In genomic region chr11:113138462-113138861, GRCm38 (mm10) we compare ENCODE assay signal across 29 mouse cellular contexts.
DNase-seq lines count a peak whose midpoint lies in the region; ATAC-seq and TF ChIP-seq lines count a peak whose summit lies in the region.
"Had no signal": no experiment of that assay in that cellular context is flagged by ENCODE, and none has a peak within 500 bp of the region (broad histone marks: within the 10 kb centered on the region; RNA-seq: fewer than 3 reads in every experiment).

No protein-coding gene starts in this region.

- H3K9ac ChIP-seq in intestine, embryonic 15.5 days: no peak overlapping the region
- no peak overlapping the region for H3K9ac ChIP-seq in intestine, postnatal 0 days (ENCODE audit: low read depth, low read length)
- no peak overlapping the region for H3K9ac ChIP-seq in liver, adult 2 months (ENCODE audit: low read depth, low read length)
- no peak overlapping the region for H3K9ac ChIP-seq in liver, postnatal 0 days (replicated peaks)
- H3K9ac ChIP-seq in stomach, embryonic 16.5 days (ENCODE audit: low read length): no peak overlapping the region
- H3K9ac ChIP-seq: embryonic facial prominence, embryonic 13.5 days; forebrain, embryonic 15.5 days; hindbrain, embryonic 13.5 days; limb, embryonic 15.5 days; liver, embryonic 14.5 days; neural tube, embryonic 12.5 days had no signal

- H3K4me1 ChIP-seq in intestine, embryonic 15.5 days (replicated peaks): peaks cover 14% of the 10 kb centered on the region
- 0 out of 2 replicates have a peak, but pooled peaks cover 3% of the 10 kb centered on the region for H3K4me1 ChIP-seq in intestine, postnatal 0 days (replicated peaks; ENCODE audit: control insufficient read depth, insufficient read depth, low read length)
- H3K4me1 ChIP-seq in liver, adult 2 months (ENCODE audit: control insufficient read depth, insufficient read depth, low read length): peaks cover 6% of the 10 kb centered on the region
- H3K4me1 ChIP-seq in liver, postnatal 0 days (ENCODE audit: insufficient read depth): no peaks in the 10 kb centered on the region; the same call in 1 of the 2 replicates
- peaks cover 10% of the 10 kb centered on the region for H3K4me1 ChIP-seq in stomach, embryonic 16.5 days (ENCODE audit: control insufficient read depth, insufficient read depth, low read length)
- H3K4me1 ChIP-seq in lung, adult 2 months (ENCODE audit: control insufficient read depth, insufficient read depth, low read length): peaks cover 6% of the 10 kb centered on the region

- no peaks in the 10 kb centered on the region for H3K9me3 ChIP-seq in intestine, embryonic 15.5 days
- no peaks in the 10 kb centered on the region for H3K9me3 ChIP-seq in intestine, postnatal 0 days (ENCODE audit: control insufficient read depth)
- no peaks in the 10 kb centered on the region for H3K9me3 ChIP-seq in liver, postnatal 0 days (ENCODE audit: low read length)
- no peaks in the 10 kb centered on the region for H3K9me3 ChIP-seq in stomach, embryonic 16.5 days (replicated peaks; ENCODE audit: control insufficient read depth, low read length)
- H3K9me3 ChIP-seq: embryonic facial prominence, embryonic 13.5 days; forebrain, embryonic 15.5 days; hindbrain, embryonic 13.5 days; limb, embryonic 10.5 days; limb, embryonic 15.5 days; neural tube, embryonic 12.5 days had no signal

- no peak overlapping the region for H3K4me2 ChIP-seq in intestine, embryonic 15.5 days (replicated peaks)
- H3K4me2 ChIP-seq in intestine, postnatal 0 days (replicated peaks; ENCODE audit: low read depth): no peak overlapping the region
- no peak overlapping the region for H3K4me2 ChIP-seq in liver, postnatal 0 days (ENCODE audit: low read depth, low read length)
- H3K4me2 ChIP-seq in stomach, embryonic 16.5 days (ENCODE audit: low read depth, low read length): no peak overlapping the region
- H3K4me2 ChIP-seq: embryonic facial prominence, embryonic 13.5 days; forebrain, embryonic 15.5 days; heart, embryonic 11.5 days; hindbrain, embryonic 13.5 days; limb, embryonic 15.5 days; midbrain, embryonic 11.5 days; neural tube, embryonic 12.5 days had no signal

- TF ChIP-seq CTCF in intestine, postnatal 0 days (IDR thresholded peaks at IDR 0.05; ENCODE audit: low read depth): no peak
- TF ChIP-seq CTCF in liver, adult 2 months (IDR thresholded peaks at IDR 0.05; ENCODE audit: low read depth, low read length): no peak
- no peak for TF ChIP-seq CTCF in liver, postnatal 0 days (IDR thresholded peaks at IDR 0.05; ENCODE audit: low read depth)
- TF ChIP-seq CTCF in lung, adult 2 months (IDR thresholded peaks at IDR 0.05; ENCODE audit: insufficient read depth, low read length): no peak

- H3K4me3 ChIP-seq in intestine, embryonic 15.5 days (replicated peaks): no peak overlapping the region
- no peak overlapping the region for H3K4me3 ChIP-seq in intestine, postnatal 0 days (ENCODE audit: low read depth, low read length)
- no peak overlapping the region for H3K4me3 ChIP-seq in liver, adult 2 months (ENCODE audit: insufficient read depth, low read depth, low read length)
- H3K4me3 ChIP-seq in liver, postnatal 0 days (ENCODE audit: low read depth, low read length): no peak overlapping the region
- H3K4me3 ChIP-seq in stomach, embryonic 16.5 days (replicated peaks; ENCODE audit: low read length): no peak overlapping the region
- H3K4me3 ChIP-seq in lung, adult 2 months (replicated peaks; ENCODE audit: extremely low read depth, low read depth, low read length): no peak overlapping the region
- H3K4me3 ChIP-seq: embryonic facial prominence, embryonic 13.5 days; forebrain, embryonic 10.5 days; forebrain, embryonic 15.5 days; hindbrain, embryonic 13.5 days; limb, embryonic 10.5 days; limb, embryonic 15.5 days; neural tube, embryonic 12.5 days had no signal

- H3K27ac ChIP-seq in intestine, embryonic 15.5 days: no peak overlapping the region
- no peak overlapping the region for H3K27ac ChIP-seq in intestine, postnatal 0 days (ENCODE audit: low read depth, low read length)
- H3K27ac ChIP-seq in liver, adult 2 months (replicated peaks; ENCODE audit: insufficient read depth, low read depth, low read length): peak overlapping the region; percentile 63
- no peak overlapping the region for H3K27ac ChIP-seq in liver, postnatal 0 days (ENCODE audit: low read depth)
- H3K27ac ChIP-seq in stomach, embryonic 16.5 days (ENCODE audit: low read length): no peak overlapping the region
- H3K27ac ChIP-seq: embryonic facial prominence, embryonic 13.5 days; forebrain, embryonic 10.5 days; forebrain, embryonic 15.5 days; hindbrain, embryonic 13.5 days; limb, embryonic 10.5 days; limb, embryonic 15.5 days; liver, embryonic 14.5 days; neural tube, embryonic 12.5 days had no signal

- no peaks in the 10 kb centered on the region for H3K36me3 ChIP-seq in intestine, embryonic 15.5 days
- H3K36me3 ChIP-seq in intestine, postnatal 0 days (ENCODE audit: control insufficient read depth, insufficient read depth): no peaks in the 10 kb centered on the region
- H3K36me3 ChIP-seq in liver, adult 2 months (ENCODE audit: control insufficient read depth, insufficient read depth, low read length): no peaks in the 10 kb centered on the region
- no peaks in the 10 kb centered on the region for H3K36me3 ChIP-seq in liver, postnatal 0 days (replicated peaks; ENCODE audit: insufficient read depth, low read length)
- H3K36me3 ChIP-seq in stomach, embryonic 16.5 days (ENCODE audit: control insufficient read depth, insufficient read depth, low read length): no peaks in the 10 kb centered on the region
- H3K36me3 ChIP-seq: embryonic facial prominence, embryonic 13.5 days; forebrain, embryonic 15.5 days; hindbrain, embryonic 13.5 days; limb, embryonic 10.5 days; limb, embryonic 15.5 days had no signal

- ATAC-seq in intestine, embryonic 15.5 days: peak; percentile 82
- no peak for ATAC-seq in intestine, postnatal 0 days
- ATAC-seq in liver, postnatal 0 days: no peak
- 0 out of 2 replicates have a peak, but pooled peaks have one; percentile 25 for ATAC-seq in stomach, embryonic 16.5 days (ENCODE audit: insufficient read depth, low FRiP score)
- ATAC-seq: forebrain, embryonic 15.5 days; midbrain, embryonic 16.5 days; Patski had no signal

- no peak for TF ChIP-seq EP300 in liver, postnatal 0 days (IDR thresholded peaks at IDR 0.05; ENCODE audit: low read depth)

- DNase-seq in liver, adult 2 months (ENCODE audit: extremely low read depth, low read depth, low spot score): peak; percentile 92
- DNase-seq in liver, postnatal 0 days: no peak
- peak; percentile 54 for DNase-seq in adrenal gland, postnatal 10 days
- no peak for DNase-seq in neural tube, embryonic 10.5 days (ENCODE audit: extremely low spot score, low spot score)
- DNase-seq in lung, adult 2 months: no peak
- DNase-seq: cerebellum, adult 18-20 months; gastrocnemius, postnatal 25 days; heart, adult 18-20 months; heart, postnatal 4 days; kidney, postnatal 14 days; layer of hippocampus, postnatal 36 days; lung, postnatal 36 days; right cerebral cortex, postnatal 4 days; thymus, postnatal 14 days had no signal

- no peaks in the 10 kb centered on the region for H3K79me2 ChIP-seq in liver, adult 2 months (ENCODE audit: control insufficient read depth, insufficient read depth, low read length)

- 59% methylated on average over 5 of the region's 5 CpGs for WGBS in intestine, embryonic 15.5 days
- 47% methylated on average over 5 of the region's 5 CpGs for WGBS in intestine, postnatal 0 days
- 53% methylated on average over 5 of the region's 5 CpGs for WGBS in liver, adult 2 months
- 84% methylated on average over 5 of the region's 5 CpGs for WGBS in liver, postnatal 0 days (ENCODE audit: insufficient replicate concordance)
- WGBS in stomach, embryonic 16.5 days: 72% methylated on average over 5 of the region's 5 CpGs
- 91% methylated on average over 5 of the region's 5 CpGs for WGBS in lung, adult 2 months

- no peaks in the 10 kb centered on the region for H3K27me3 ChIP-seq in intestine, embryonic 15.5 days (replicated peaks)
- no peaks in the 10 kb centered on the region for H3K27me3 ChIP-seq in intestine, postnatal 0 days (replicated peaks; ENCODE audit: control insufficient read depth, insufficient read depth, low read length)
- H3K27me3 ChIP-seq in liver, adult 2 months (ENCODE audit: control insufficient read depth, insufficient read depth, low read length): no peaks in the 10 kb centered on the region
- H3K27me3 ChIP-seq in liver, postnatal 0 days (ENCODE audit: insufficient read depth, low read length): no peaks in the 10 kb centered on the region
- no peaks in the 10 kb centered on the region for H3K27me3 ChIP-seq in stomach, embryonic 16.5 days (ENCODE audit: control insufficient read depth, insufficient read depth, low read length)
- H3K27me3 ChIP-seq: embryonic facial prominence, embryonic 13.5 days; forebrain, embryonic 15.5 days; hindbrain, embryonic 13.5 days; limb, embryonic 15.5 days; neural tube, embryonic 12.5 days; Patski had no signal

- TF ChIP-seq POLR2A in liver, adult 2 months (IDR thresholded peaks at IDR 0.05; ENCODE audit: extremely low read depth, insufficient read depth, low read length): no peak
- TF ChIP-seq POLR2A in lung, adult 2 months (IDR thresholded peaks at IDR 0.05; ENCODE audit: borderline replicate concordance, extremely low read depth, low read depth, low read length): no peak

Comparison
In these comparisons a context has a peak if more than half of its experiments do, and no peak if none do; other contexts are left out.
1. ATAC-seq: peak in intestine, embryonic 15.5 days (single experiment) and stomach, embryonic 16.5 days (single experiment); none in intestine, postnatal 0 days (single experiment) and liver, postnatal 0 days (single experiment).
2. DNase-seq: peak in liver, adult 2 months (single experiment) and adrenal gland, postnatal 10 days (single experiment); none in liver, postnatal 0 days (single experiment), neural tube, embryonic 10.5 days (single experiment) and lung, adult 2 months (single experiment).